Mouse (Mus musculus) cerebellum, postnatal 4 days (tissue): ENCODE data around the gene Cxcr6.
"Not testable (repeated sequence)": the region's sequence is repeated elsewhere in the genome, so short reads cannot be mapped to it uniquely, and the experiment has no call there.

Source experiments
- DNase-seq, 2 experiments: peaks; one replicate each; pipeline ENCODE4 v3.0.0; 2022; ENCODE audit warnings: low spot score in 2 of 2, mixed read lengths in 1 of 2

Cxcr6 gene

GRCm38 (mm10) chr9:123806267-123806666 lies at the start of gene Cxcr6:
Cxcr6 (plus strand) TSS chr9:123806475.
- DNase-seq, result no peak

GRCm38 (mm10) chr9:123756752-123757151 lies 49.5 kb upstream of the Cxcr6 start:
- DNase-seq, result no peak

GRCm38 (mm10) chr9:123757326-123757725 lies 48.9 kb upstream of the Cxcr6 start:
- no peak for DNase-seq

- no peak for DNase-seq
Measured at GRCm38 (mm10) chr9:123758156-123758555, 48.1 kb upstream of the Cxcr6 start.

GRCm38 (mm10) chr9:123758645-123759044 lies 47.6 kb upstream of the Cxcr6 start:
- no peak for DNase-seq

- no peak for DNase-seq
Measured at GRCm38 (mm10) chr9:123760806-123761205, 45.5 kb upstream of the Cxcr6 start.

GRCm38 (mm10) chr9:123762886-123763285 lies 43.4 kb upstream of the Cxcr6 start:
- no peak for DNase-seq

GRCm38 (mm10) chr9:123763771-123764170 lies 42.5 kb upstream of the Cxcr6 start:
- DNase-seq, result no peak

GRCm38 (mm10) chr9:123766996-123767395 lies 39.3 kb upstream of the Cxcr6 start:
- DNase-seq, result no peak

- DNase-seq, result no peak
Measured at GRCm38 (mm10) chr9:123768443-123768842, 37.8 kb upstream of the Cxcr6 start.

GRCm38 (mm10) chr9:123769532-123769931 lies 36.7 kb upstream of the Cxcr6 start:
- DNase-seq, result no peak

- DNase-seq, result not testable (repeated sequence)
Measured at GRCm38 (mm10) chr9:123773299-123773698, 33.0 kb upstream of the Cxcr6 start.

- no peak for DNase-seq
Measured at GRCm38 (mm10) chr9:123788855-123789529, 17.3 kb upstream of the Cxcr6 start.

- peak in 1 of 2 experiments; percentile 30 for DNase-seq
Measured at GRCm38 (mm10) chr9:123796174-123796573, 10.1 kb upstream of the Cxcr6 start.

GRCm38 (mm10) chr9:123801527-123801926 lies 4.7 kb upstream of the Cxcr6 start:
- DNase-seq, result no peak

- no peak for DNase-seq
Measured at GRCm38 (mm10) chr9:123802421-123802820, 3.9 kb upstream of the Cxcr6 start.

GRCm38 (mm10) chr9:123802896-123803295 lies 3.4 kb upstream of the Cxcr6 start:
- no peak for DNase-seq

GRCm38 (mm10) chr9:123805241-123805640 lies 1.0 kb upstream of the Cxcr6 start:
- no peak for DNase-seq

GRCm38 (mm10) chr9:123808583-123808982 lies 2.3 kb downstream of the Cxcr6 start:
- DNase-seq, result no peak

GRCm38 (mm10) chr9:123811831-123812230 lies 5.6 kb downstream of the Cxcr6 start:
- DNase-seq, result no peak

- no peak for DNase-seq
Measured at GRCm38 (mm10) chr9:123814326-123814725, 8.1 kb downstream of the Cxcr6 start.

GRCm38 (mm10) chr9:123814821-123815220 lies 8.5 kb downstream of the Cxcr6 start:
- DNase-seq, result no peak

- DNase-seq, result no peak
Measured at GRCm38 (mm10) chr9:123815444-123815843, 9.2 kb downstream of the Cxcr6 start.

- no peak for DNase-seq
Measured at GRCm38 (mm10) chr9:123815996-123816395, 9.7 kb downstream of the Cxcr6 start.
